Mouse (Mus musculus): ENCODE data around the gene Pus3. TPM values are rescaled to one million over a fixed set of nuclear protein-coding genes. Genes with fewer than 3 reads are reported as not detected.

Pus3 gene
- polyA plus RNA-seq, 1 experiment from 2014 or later, result 19.6 TPM

GRCm38 (mm10) chr9:35523541-35523940 lies 34.9 kb upstream of the Pus3 start:
- ATAC-seq (ENCODE audit: low FRiP score) (peak; percentile 53; the same call in 1 of the 2 replicates), DNase-seq (ENCODE audit: low spot score) (peak; percentile 37)
- H3K4me2 ChIP-seq (replicated peaks; ENCODE audit: low read depth, low read length), result no peak overlapping the region
- H3K27ac ChIP-seq (ENCODE audit: low read depth, low read length), result no peak overlapping the region
- no peak overlapping the region for H3K9ac ChIP-seq (ENCODE audit: low read depth, low read length)
- 24% methylated on average over 5 of the region's 5 CpGs for WGBS
- H3K36me3 ChIP-seq (ENCODE audit: control insufficient read depth, insufficient read depth, low read length), result no peaks in the 10 kb centered on the region
- no peak overlapping the region for H3K4me3 ChIP-seq (ENCODE audit: low read depth, low read length)
- H3K27me3 ChIP-seq (ENCODE audit: control insufficient read depth, insufficient read depth, low read length), result no peaks in the 10 kb centered on the region
- H3K4me1 ChIP-seq (replicated peaks; ENCODE audit: control insufficient read depth, insufficient read depth, low read length), result 0 out of 2 replicates have a peak, but pooled peaks cover 2% of the 10 kb centered on the region
- H3K9me3 ChIP-seq (ENCODE audit: control insufficient read depth, low read length), result no peaks in the 10 kb centered on the region

GRCm38 (mm10) chr9:35523941-35524411 lies 34.4 kb upstream of the Pus3 start:
- Histone ChIP-seq H3K4me3 (ENCODE audit: low read depth, low read length) (no peak overlapping the region), H3K27me3 (ENCODE audit: control insufficient read depth, insufficient read depth, low read length) (no peaks in the 10 kb centered on the region), H3K36me3 (ENCODE audit: control insufficient read depth, insufficient read depth, low read length) (no peaks in the 10 kb centered on the region), H3K9ac (ENCODE audit: low read depth, low read length) (no peak overlapping the region), H3K4me1 (replicated peaks; ENCODE audit: control insufficient read depth, insufficient read depth, low read length) (0 out of 2 replicates have a peak, but pooled peaks cover 2% of the 10 kb centered on the region), H3K9me3 (ENCODE audit: control insufficient read depth, low read length) (no peaks in the 10 kb centered on the region), H3K4me2 (replicated peaks; ENCODE audit: low read depth, low read length) (no peak overlapping the region), H3K27ac (ENCODE audit: low read depth, low read length) (no peak overlapping the region)
- WGBS, result 31% methylated on average over 7 of the region's 7 CpGs
- DNase-seq (ENCODE audit: low spot score), result peak; percentile 83
- ATAC-seq (ENCODE audit: low FRiP score), result peak; percentile 65

GRCm38 (mm10) chr9:35529141-35529540 lies 29.3 kb upstream of the Pus3 start:
- no peaks in the 10 kb centered on the region for H3K36me3 ChIP-seq (ENCODE audit: control insufficient read depth, insufficient read depth, low read length)
- no peak overlapping the region for H3K4me2 ChIP-seq (replicated peaks; ENCODE audit: low read depth, low read length)
- no peak overlapping the region for H3K4me3 ChIP-seq (ENCODE audit: low read depth, low read length)
- ATAC-seq (ENCODE audit: low FRiP score), result no peak
- no peak for DNase-seq (ENCODE audit: low spot score)
- H3K27ac ChIP-seq (ENCODE audit: low read depth, low read length), result no peak overlapping the region
- no peaks in the 10 kb centered on the region for H3K27me3 ChIP-seq (ENCODE audit: control insufficient read depth, insufficient read depth, low read length)
- H3K9ac ChIP-seq (ENCODE audit: low read depth, low read length), result no peak overlapping the region
- WGBS, result 76% methylated on average over 3 of the region's 3 CpGs
- no peaks in the 10 kb centered on the region for H3K4me1 ChIP-seq (replicated peaks; ENCODE audit: control insufficient read depth, insufficient read depth, low read length)
- no peaks in the 10 kb centered on the region for H3K9me3 ChIP-seq (ENCODE audit: control insufficient read depth, low read length)

GRCm38 (mm10) chr9:35529796-35530195 lies 28.6 kb upstream of the Pus3 start:
- peak; percentile 14 for DNase-seq (ENCODE audit: low spot score)
- no peak overlapping the region for H3K27ac ChIP-seq (ENCODE audit: low read depth, low read length)

GRCm38 (mm10) chr9:35533266-35533665 lies 25.1 kb upstream of the Pus3 start:
- no peak overlapping the region for H3K4me2 ChIP-seq (replicated peaks; ENCODE audit: low read depth, low read length)
- H3K4me3 ChIP-seq (ENCODE audit: low read depth, low read length), result no peak overlapping the region
- ATAC-seq (ENCODE audit: low FRiP score), result no peak
- no peak overlapping the region for H3K27ac ChIP-seq (ENCODE audit: low read depth, low read length)
- no peak overlapping the region for H3K9ac ChIP-seq (ENCODE audit: low read depth, low read length)
- WGBS, result 79% methylated on average over 9 of the region's 9 CpGs
- no peaks in the 10 kb centered on the region for H3K36me3 ChIP-seq (ENCODE audit: control insufficient read depth, insufficient read depth, low read length)
- H3K9me3 ChIP-seq (ENCODE audit: control insufficient read depth, low read length), result no peaks in the 10 kb centered on the region
- no peak for DNase-seq (ENCODE audit: low spot score)
- H3K27me3 ChIP-seq (ENCODE audit: control insufficient read depth, insufficient read depth, low read length), result no peaks in the 10 kb centered on the region
- no peaks in the 10 kb centered on the region for H3K4me1 ChIP-seq (replicated peaks; ENCODE audit: control insufficient read depth, insufficient read depth, low read length)

More at GRCm38 (mm10) chr9:35529796-35530195, 28.6 kb upstream of the Pus3 start:
- H3K4me1 ChIP-seq (replicated peaks; ENCODE audit: control insufficient read depth, insufficient read depth, low read length), result no peaks in the 10 kb centered on the region
- H3K4me3 ChIP-seq (ENCODE audit: low read depth, low read length), result no peak overlapping the region
- H3K27me3 ChIP-seq (ENCODE audit: control insufficient read depth, insufficient read depth, low read length), result no peaks in the 10 kb centered on the region
- no peak overlapping the region for H3K9ac ChIP-seq (ENCODE audit: low read depth, low read length)
- WGBS, result 31% methylated on average over 1 of the region's 1 CpGs
- H3K36me3 ChIP-seq (ENCODE audit: control insufficient read depth, insufficient read depth, low read length), result no peaks in the 10 kb centered on the region
- H3K9me3 ChIP-seq (ENCODE audit: control insufficient read depth, low read length), result no peaks in the 10 kb centered on the region
- no peak overlapping the region for H3K4me2 ChIP-seq (replicated peaks; ENCODE audit: low read depth, low read length)
- no peak for ATAC-seq (ENCODE audit: low FRiP score)

GRCm38 (mm10) chr9:35535110-35535509 lies 23.3 kb upstream of the Pus3 start:
- H3K4me2 ChIP-seq (replicated peaks; ENCODE audit: low read depth, low read length), result no peak overlapping the region
- no peaks in the 10 kb centered on the region for H3K9me3 ChIP-seq (ENCODE audit: control insufficient read depth, low read length)
- no peak overlapping the region for H3K4me3 ChIP-seq (ENCODE audit: low read depth, low read length)
- no peaks in the 10 kb centered on the region for H3K4me1 ChIP-seq (replicated peaks; ENCODE audit: control insufficient read depth, insufficient read depth, low read length)
- H3K36me3 ChIP-seq (ENCODE audit: control insufficient read depth, insufficient read depth, low read length), result no peaks in the 10 kb centered on the region
- WGBS, result 7% methylated on average over 2 of the region's 2 CpGs
- ATAC-seq (ENCODE audit: low FRiP score) (peak; percentile 88), DNase-seq (ENCODE audit: low spot score) (peak; percentile 83)
- H3K27me3 ChIP-seq (ENCODE audit: control insufficient read depth, insufficient read depth, low read length), result no peaks in the 10 kb centered on the region
- H3K9ac ChIP-seq (ENCODE audit: low read depth, low read length), result no peak overlapping the region
- no peak overlapping the region for H3K27ac ChIP-seq (ENCODE audit: low read depth, low read length)

GRCm38 (mm10) chr9:35535876-35536275 lies 22.5 kb upstream of the Pus3 start:
- H3K9me3 ChIP-seq (ENCODE audit: control insufficient read depth, low read length), result no peaks in the 10 kb centered on the region
- H3K36me3 ChIP-seq (ENCODE audit: control insufficient read depth, insufficient read depth, low read length), result no peaks in the 10 kb centered on the region
- H3K4me1 ChIP-seq (replicated peaks; ENCODE audit: control insufficient read depth, insufficient read depth, low read length), result no peaks in the 10 kb centered on the region
- no peak overlapping the region for H3K4me3 ChIP-seq (ENCODE audit: low read depth, low read length)
- no peak overlapping the region for H3K9ac ChIP-seq (ENCODE audit: low read depth, low read length)
- H3K27me3 ChIP-seq (ENCODE audit: control insufficient read depth, insufficient read depth, low read length), result no peaks in the 10 kb centered on the region
- H3K4me2 ChIP-seq (replicated peaks; ENCODE audit: low read depth, low read length), result no peak overlapping the region
- ATAC-seq (ENCODE audit: low FRiP score) (no peak), DNase-seq (ENCODE audit: low spot score) (no peak)
- WGBS, result 81% methylated on average over 4 of the region's 4 CpGs
- no peak overlapping the region for H3K27ac ChIP-seq (ENCODE audit: low read depth, low read length)

GRCm38 (mm10) chr9:35539001-35539750 lies 19.2 kb upstream of the Pus3 start:
- H3K27me3 ChIP-seq (ENCODE audit: control insufficient read depth, insufficient read depth, low read length), result no peaks in the 10 kb centered on the region
- ATAC-seq (ENCODE audit: low FRiP score), result no peak
- WGBS, result 76% methylated on average over 13 of the region's 13 CpGs

GRCm38 (mm10) chr9:35541024-35541423 lies 17.4 kb upstream of the Pus3 start:
- 87% methylated on average over 5 of the region's 5 CpGs for WGBS
- H3K4me1 ChIP-seq (replicated peaks; ENCODE audit: control insufficient read depth, insufficient read depth, low read length), result no peaks in the 10 kb centered on the region
- no peaks in the 10 kb centered on the region for H3K9me3 ChIP-seq (ENCODE audit: control insufficient read depth, low read length)
- no peak overlapping the region for H3K4me2 ChIP-seq (replicated peaks; ENCODE audit: low read depth, low read length)
- no peak overlapping the region for H3K9ac ChIP-seq (ENCODE audit: low read depth, low read length)
- H3K27me3 ChIP-seq (ENCODE audit: control insufficient read depth, insufficient read depth, low read length), result no peaks in the 10 kb centered on the region
- H3K27ac ChIP-seq (ENCODE audit: low read depth, low read length), result no peak overlapping the region
- ATAC-seq (ENCODE audit: low FRiP score) (no peak), DNase-seq (ENCODE audit: low spot score) (no peak)
- no peak overlapping the region for H3K4me3 ChIP-seq (ENCODE audit: low read depth, low read length)
- H3K36me3 ChIP-seq (ENCODE audit: control insufficient read depth, insufficient read depth, low read length), result no peaks in the 10 kb centered on the region

More at GRCm38 (mm10) chr9:35539001-35539750, 19.2 kb upstream of the Pus3 start:
- Histone ChIP-seq H3K27ac (ENCODE audit: low read depth, low read length) (no peak overlapping the region), H3K36me3 (ENCODE audit: control insufficient read depth, insufficient read depth, low read length) (no peaks in the 10 kb centered on the region), H3K4me2 (replicated peaks; ENCODE audit: low read depth, low read length) (no peak overlapping the region), H3K9ac (ENCODE audit: low read depth, low read length) (no peak overlapping the region), H3K4me3 (ENCODE audit: low read depth, low read length) (no peak overlapping the region), H3K4me1 (replicated peaks; ENCODE audit: control insufficient read depth, insufficient read depth, low read length) (no peaks in the 10 kb centered on the region), H3K9me3 (ENCODE audit: control insufficient read depth, low read length) (no peaks in the 10 kb centered on the region)
- no peak for DNase-seq (ENCODE audit: low spot score)

Data from hindbrain, embryonic 11.5 days (tissue).